Mouse (Mus musculus) embryonic fibroblast, embryonic 13.5 days (primary cell): ENCODE results near the gene Gm28047. TPM values are rescaled to one million over a fixed set of nuclear protein-coding genes. Genes with fewer than 3 reads are reported as not detected.
A peak's percentile ranks its signal among the peaks of the same experiment; 100 is the strongest.

Experiments used
- H3K27ac ChIP-seq: 2 replicates; pipeline ENCODE4 v1.5.1; 2012; ENCODE audit warnings: low read length, control low read depth, inconsistent platforms; ENCODE audit not compliant: insufficient read depth
- H3K4me1 ChIP-seq: 2 replicates; pipeline ENCODE4 v1.6.1; 2011; ENCODE audit warnings: low read length; ENCODE audit not compliant: control insufficient read depth, insufficient read depth
- H3K4me3 ChIP-seq: 2 replicates; pipeline ENCODE4 v1.5.1; 2011; ENCODE audit warnings: mild to moderate bottlenecking, control low read depth, low read length; ENCODE audit not compliant: insufficient read depth
- CTCF ChIP-seq: IDR thresholded peaks from 2 replicates; pipeline ENCODE4 v1.5.1; 2011; ENCODE audit warnings: mild to moderate bottlenecking, control low read depth, low read length, moderate library complexity, borderline replicate concordance; ENCODE audit not compliant: insufficient read depth
- POLR2A ChIP-seq: IDR thresholded peaks from 2 replicates; pipeline ENCODE4 v1.6.1; 2011; ENCODE audit warnings: low read depth, mild to moderate bottlenecking, control low read depth, low read length, moderate library complexity
- polyA plus RNA-seq: library from polyadenylated mRNA; stranded (reverse); fragments of >200 nt; gene quantifications from 2 replicates; pipeline ENCODE4 v1.2.4, GENCODE M21; 2011; ENCODE audit warnings: low read depth; ENCODE audit not compliant: missing spikeins, insufficient read length

Gm28047 gene
- polyA plus RNA-seq, 1 experiment = 2.0 TPM

GRCm38 (mm10) chr15:102510110-102510509 lies 114.8 kb downstream of the Gm28047 start:
- TF ChIP-seq CTCF = no peak
- TF ChIP-seq POLR2A = no peak
- H3K4me3 ChIP-seq = peak overlapping the region; percentile 44
- H3K4me1 ChIP-seq = 0 out of 2 replicates have a peak, but pooled peaks cover 9% of the 10 kb centered on the region
- no peak overlapping the region for H3K27ac ChIP-seq

DNA sequence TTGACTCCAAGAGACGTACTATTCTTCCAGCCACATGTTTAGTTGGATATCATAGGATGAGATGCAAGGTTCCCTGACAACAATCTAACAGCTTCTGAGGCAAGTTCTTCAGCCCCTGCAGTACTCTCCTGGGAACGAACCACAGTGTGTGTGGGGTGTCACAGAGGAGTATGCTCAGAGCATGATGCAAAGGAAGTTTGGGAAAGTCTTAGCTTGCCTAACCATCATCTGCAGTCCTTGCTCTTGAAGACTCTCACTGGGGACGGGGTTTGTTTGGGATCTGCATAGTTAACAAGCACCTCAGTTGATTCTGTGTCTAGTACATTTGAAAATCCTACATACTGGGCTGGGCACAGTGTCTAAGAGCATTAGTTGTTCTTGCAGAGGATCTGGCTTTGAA lies 116.5 kb downstream of the Gm28047 start:
- H3K4me3 ChIP-seq = no peak overlapping the region
- TF ChIP-seq CTCF (no peak), POLR2A (no peak)
- no peak overlapping the region for H3K27ac ChIP-seq
- 0 out of 2 replicates have a peak, but pooled peaks cover 9% of the 10 kb centered on the region for H3K4me1 ChIP-seq

DNA sequence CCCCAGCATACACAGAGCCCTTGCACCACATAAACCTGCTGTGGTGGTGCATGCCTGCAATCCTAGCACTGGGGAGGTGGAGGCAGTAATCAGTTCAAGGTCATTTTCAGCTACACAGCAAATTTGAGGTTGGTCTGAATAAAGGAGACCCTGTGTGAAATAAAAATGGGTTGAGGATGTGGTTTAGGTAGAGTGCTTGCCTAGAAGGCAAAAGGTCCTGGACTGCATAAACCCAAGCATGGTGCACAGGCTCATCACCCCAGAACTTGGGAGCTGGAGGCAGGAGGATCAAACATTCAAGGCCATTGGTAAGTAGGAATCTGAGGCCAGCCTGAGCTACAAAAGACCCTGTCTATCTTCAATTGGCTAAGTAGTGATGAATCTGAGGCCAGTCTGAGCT lies 117.3 kb downstream of the Gm28047 start:
- 0 out of 2 replicates have a peak, but pooled peaks cover 9% of the 10 kb centered on the region for H3K4me1 ChIP-seq

GRCm38 (mm10) chr15:102506864-102507263 lies 118.0 kb downstream of the Gm28047 start:
- H3K4me1 ChIP-seq = 0 out of 2 replicates have a peak, but pooled peaks cover 6% of the 10 kb centered on the region
- no peak overlapping the region for H3K27ac ChIP-seq
- TF ChIP-seq CTCF (no peak), POLR2A (no peak)
- H3K4me3 ChIP-seq = no peak overlapping the region

More for the DNA sequence above, 117.3 kb downstream of the Gm28047 start:
- no peak for TF ChIP-seq CTCF
- no peak for TF ChIP-seq POLR2A
- H3K27ac ChIP-seq = no peak overlapping the region
- no peak overlapping the region for H3K4me3 ChIP-seq

DNA sequence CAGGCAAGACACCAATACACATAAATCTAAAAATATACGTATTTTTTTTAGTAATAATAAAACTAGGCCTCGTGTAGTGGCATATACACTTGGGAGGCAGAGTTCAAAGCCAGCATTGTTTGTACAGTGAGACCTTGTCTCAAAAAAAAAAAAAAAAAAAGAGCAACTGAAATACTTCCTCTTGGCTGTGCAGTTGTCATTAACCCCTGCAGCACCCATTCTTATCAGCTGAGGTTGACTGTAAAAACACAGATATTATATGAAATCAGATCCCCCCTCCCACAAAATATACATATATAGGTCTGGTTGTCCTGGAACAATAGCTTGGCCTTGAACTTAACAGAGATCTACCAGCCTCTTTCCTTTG lies 118.4 kb downstream of the Gm28047 start:
- Histone ChIP-seq H3K4me3 (no peak overlapping the region), H3K27ac (no peak overlapping the region), H3K4me1 (0 out of 2 replicates have a peak, but pooled peaks cover 4% of the 10 kb centered on the region)
- TF ChIP-seq POLR2A = no peak
- TF ChIP-seq CTCF = no peak

DNA sequence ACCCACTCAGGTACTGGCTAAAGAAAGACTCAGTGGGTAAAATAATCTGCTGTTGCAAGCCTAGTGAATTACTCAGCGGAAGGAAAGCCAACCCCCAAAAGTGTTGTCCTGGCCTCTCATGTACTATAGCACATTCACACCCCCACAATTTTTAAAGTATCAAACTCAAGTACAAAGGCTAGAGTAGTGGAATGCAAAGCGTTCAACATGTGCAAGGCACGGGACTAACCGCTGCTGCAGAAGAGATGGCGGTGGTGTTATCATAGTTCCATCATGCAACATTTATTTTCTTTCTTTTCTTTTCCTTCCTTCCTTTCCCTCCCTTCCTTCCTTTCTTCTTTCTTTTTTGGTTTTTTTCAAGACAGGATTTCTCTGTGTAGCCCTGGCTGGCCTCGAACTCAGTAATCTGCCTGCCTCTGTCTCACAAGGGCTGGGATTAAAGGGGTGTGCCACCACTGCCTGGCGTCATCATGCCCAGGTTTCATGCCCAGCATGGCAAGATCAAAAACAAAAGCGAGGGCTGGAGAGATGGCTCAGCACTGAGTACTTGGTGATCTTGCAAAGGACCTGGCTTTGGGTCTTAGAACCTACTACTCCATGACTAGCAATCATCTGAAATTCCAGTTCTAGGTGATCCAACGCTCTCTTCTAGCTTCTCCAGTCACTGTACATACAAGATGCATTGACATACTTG lies 119.0 kb downstream of the Gm28047 start:
- H3K4me3 ChIP-seq = no peak overlapping the region
- H3K27ac ChIP-seq = no peak overlapping the region
- no peaks in the 10 kb centered on the region for H3K4me1 ChIP-seq
- TF ChIP-seq CTCF = no peak
- TF ChIP-seq POLR2A = no peak

DNA sequence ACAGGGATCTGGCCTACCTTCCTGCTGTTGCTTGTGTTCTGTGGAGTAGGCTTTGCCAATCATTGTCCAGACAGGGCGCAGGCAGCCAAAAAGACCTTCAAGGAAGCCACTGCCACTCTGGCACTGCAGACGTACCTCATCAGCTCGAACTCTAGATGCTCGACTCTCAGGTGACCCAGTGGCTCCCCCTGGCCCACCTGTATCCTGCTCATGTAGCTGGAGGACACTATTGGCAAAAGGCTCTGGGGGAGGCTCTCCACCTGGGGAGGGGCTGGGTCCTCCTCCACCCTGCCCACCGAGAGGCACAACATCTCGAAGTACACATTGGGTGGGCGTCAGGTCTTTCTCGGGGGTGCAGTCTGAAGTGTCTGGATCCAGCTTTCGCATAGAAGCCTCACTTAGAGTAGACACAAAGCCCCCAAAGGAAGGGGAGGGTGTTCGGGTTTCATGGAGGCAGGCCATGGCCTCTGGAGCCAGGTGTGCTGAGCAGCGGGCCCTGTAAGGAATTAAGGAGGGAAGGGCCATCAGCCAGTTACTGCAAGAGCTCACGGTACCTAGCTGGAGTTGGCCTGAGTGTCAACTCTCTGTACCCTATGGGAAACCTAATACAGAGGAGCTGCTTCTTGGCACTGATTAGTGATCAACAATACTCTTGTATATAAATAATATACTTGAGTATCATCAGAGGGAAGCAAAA lies 119.6 kb downstream of the Gm28047 start:
- Histone ChIP-seq H3K4me1 (no peaks in the 10 kb centered on the region), H3K27ac (no peak overlapping the region), H3K4me3 (no peak overlapping the region)
- no peak for TF ChIP-seq POLR2A
- no peak for TF ChIP-seq CTCF

DNA sequence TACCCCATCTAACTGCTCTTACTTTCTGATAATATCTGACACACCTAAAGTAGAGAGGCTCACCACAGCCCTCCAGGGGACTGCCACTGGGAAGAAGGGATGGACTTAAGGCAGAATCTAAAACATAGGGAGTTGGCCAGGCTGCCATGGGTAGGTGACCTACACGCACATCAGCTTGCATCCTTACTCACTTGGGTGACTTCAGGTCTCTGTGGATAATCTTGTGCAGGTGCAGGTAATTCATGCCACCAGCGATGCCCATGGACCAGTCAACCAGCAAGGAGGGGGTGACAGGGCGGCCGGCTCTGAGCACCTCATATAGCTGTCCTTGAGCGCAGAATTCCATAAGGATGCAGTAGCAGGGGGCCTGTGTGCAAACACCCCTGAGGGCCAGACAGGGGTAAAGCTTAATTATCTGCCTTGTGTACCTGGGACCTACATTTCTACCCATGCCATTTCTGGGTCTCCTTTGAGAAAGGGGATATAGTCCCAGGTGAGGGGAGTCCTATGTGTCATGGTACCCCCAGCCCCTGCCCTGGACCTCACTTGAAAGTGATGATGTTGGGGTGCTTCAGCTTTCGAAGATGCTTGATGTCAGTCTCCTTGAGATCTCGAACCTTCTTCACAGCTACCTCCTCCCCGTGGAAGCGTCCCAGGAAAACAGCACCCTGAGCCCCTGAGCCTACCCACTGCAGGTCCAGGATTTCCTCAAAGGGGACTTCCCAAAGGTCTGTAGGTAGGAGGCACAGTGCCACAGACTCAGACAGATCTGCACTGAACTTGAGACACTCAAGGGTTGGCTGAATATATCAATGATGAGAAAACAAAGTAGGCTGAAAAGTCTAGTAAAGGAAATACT lies 120.7 kb downstream of the Gm28047 start:
- no peaks in the 10 kb centered on the region for H3K4me1 ChIP-seq
- TF ChIP-seq POLR2A = no peak
- TF ChIP-seq CTCF = no peak
- H3K27ac ChIP-seq = no peak overlapping the region
- H3K4me3 ChIP-seq = no peak overlapping the region

- H3K27ac ChIP-seq = no peak within 1 kb of the TSS
These were observed 121.4 kb downstream of the Gm28047 start, which contains the start of gene Gm10337 for GRCm38 (mm10) chr15:102503447-102503846. Gm10337 (plus strand) TSS chr15:102503722.

More at GRCm38 (mm10) chr15:102503447-102503846, 121.4 kb downstream of the Gm28047 start, which contains the start of gene Gm10337:
- no peak within 1 kb of the TSS for H3K4me3 ChIP-seq
- no peak for TF ChIP-seq POLR2A
- TF ChIP-seq CTCF = no peak
- H3K4me1 ChIP-seq = no peaks in the 10 kb centered on the region
